Mouse (Mus musculus) heart, adult 18-20 months (tissue): Measurements from ENCODE around the gene Itgb2. TPM values are rescaled to one million over a fixed set of nuclear protein-coding genes. Genes with fewer than 3 reads are reported as not detected.

Experiments
- DNase-seq, 2 experiments: peaks; one replicate each; pipeline ENCODE4 v3.0.0; 2021 to 2022; ENCODE audit warnings: mixed read lengths in 1 of 2
- total RNA-seq, 2 experiments: library from RNA; stranded (reverse); gene quantifications; 2 replicates each; pipeline ENCODE4 v1.2.3; 2021

Gene Itgb2
- total RNA-seq, 2 experiments from 2014 or later, result 6.8 to 7.9 TPM

- DNase-seq, result no peak
Observed at GRCm38 (mm10) chr10:77588036-77588435, 58.0 kb downstream of the Itgb2 start.

GRCm38 (mm10) chr10:77589117-77589516 is 59.1 kb downstream of the Itgb2 start:
- no peak for DNase-seq

- no peak for DNase-seq
Observed at GRCm38 (mm10) chr10:77589749-77590148, 59.7 kb downstream of the Itgb2 start.

- peak; percentile 55 to 56 for DNase-seq
Observed at GRCm38 (mm10) chr10:77590812-77591211, 60.8 kb downstream of the Itgb2 start.

- no peak for DNase-seq
Observed at GRCm38 (mm10) chr10:77591546-77591945, 61.5 kb downstream of the Itgb2 start.

- no peak for DNase-seq
Observed at GRCm38 (mm10) chr10:77596060-77596459, 66.0 kb downstream of the Itgb2 start.

- no peak for DNase-seq
Observed at GRCm38 (mm10) chr10:77603021-77603420, 73.0 kb downstream of the Itgb2 start.

GRCm38 (mm10) chr10:77604111-77604510 is 74.1 kb downstream of the Itgb2 start:
- DNase-seq, result no peak

- no peak for DNase-seq
Observed at GRCm38 (mm10) chr10:77604958-77605357, 74.9 kb downstream of the Itgb2 start.

GRCm38 (mm10) chr10:77605368-77605767 is 75.3 kb downstream of the Itgb2 start:
- DNase-seq, result peak in 1 of 2 experiments; percentile 64

GRCm38 (mm10) chr10:77605908-77606826 is 76.1 kb downstream of the Itgb2 start, which contains the start of the genes Sumo3 and Gm49325:
Gene Sumo3, plus strand, starts transcription at chr10:77606097.
Gene Gm49325, plus strand, starts transcription at chr10:77606197.
- DNase-seq, result peak; percentile 98 to 100

- no peak for DNase-seq
Observed at GRCm38 (mm10) chr10:77606855-77607254, 76.8 kb downstream of the Itgb2 start.

- DNase-seq, result no peak
Observed at GRCm38 (mm10) chr10:77607441-77607840, 77.4 kb downstream of the Itgb2 start.

- no peak for DNase-seq
Observed at GRCm38 (mm10) chr10:77608589-77608988, 78.5 kb downstream of the Itgb2 start.

- no peak for DNase-seq
Observed at GRCm38 (mm10) chr10:77610221-77610961, 80.3 kb downstream of the Itgb2 start.

GRCm38 (mm10) chr10:77613409-77613808 is 83.4 kb downstream of the Itgb2 start:
- peak; percentile 88 to 94 for DNase-seq

Other genes starting within 250 kb of the Itgb2 start
- gene Adarb1, start 112.0 kb upstream of the Itgb2 start, total RNA-seq, result 10 to 100 TPM; 12.2 to 12.7 TPM
- 10 to 100 TPM in 1 of 2 experiments, 1 to 10 TPM in 1; 8.3 to 10.5 TPM for gene Fam207a, start 14.5 kb upstream of the Itgb2 start, total RNA-seq
- gene Pttg1ip, start 51.5 kb downstream of the Itgb2 start, total RNA-seq, result 100 to 1,000 TPM; 132 to 150 TPM
- 10 to 100 TPM; 81.7 to 82.3 TPM for gene Sumo3, start 75.8 kb downstream of the Itgb2 start, total RNA-seq
- 10 to 100 TPM; 15.5 to 15.7 TPM for gene Gm49325, start 75.9 kb downstream of the Itgb2 start, total RNA-seq
- gene Ube2g2, start 92.0 kb downstream of the Itgb2 start, total RNA-seq, result 10 to 100 TPM; 80.9 to 82.8 TPM
- not detected for gene Tspear, start 156.3 kb downstream of the Itgb2 start, total RNA-seq
- not detected for gene Gm19402, start 160.5 kb downstream of the Itgb2 start, total RNA-seq
- not detected for gene Gm9508, start 167.0 kb downstream of the Itgb2 start, total RNA-seq
- gene Gm10272, start 176.4 kb downstream of the Itgb2 start, total RNA-seq, result not detected
- not detected for gene Gm10024, start 181.2 kb downstream of the Itgb2 start, total RNA-seq
- not detected for gene Gm10142, start 185.6 kb downstream of the Itgb2 start, total RNA-seq
- not detected for gene Krtap12-1, start 190.3 kb downstream of the Itgb2 start, total RNA-seq
- gene Gm10100, start 196.2 kb downstream of the Itgb2 start, total RNA-seq, result not detected
- gene Gm18596, start 212.4 kb downstream of the Itgb2 start, total RNA-seq, result not detected
- not detected for gene Gm9736, start 221.1 kb downstream of the Itgb2 start, total RNA-seq
- gene Gm3233, start 229.4 kb downstream of the Itgb2 start, total RNA-seq, result not detected
- gene Gm3238, start 241.1 kb downstream of the Itgb2 start, total RNA-seq, result not detected
- gene Gm7138, start 246.7 kb downstream of the Itgb2 start, total RNA-seq, result not detected